Mouse (Mus musculus) leukemia stem cell, adult 10-12 weeks (primary cell): Measurements from ENCODE around the gene Rep15. TPM values are rescaled to one million over a fixed set of nuclear protein-coding genes. Genes with fewer than 3 reads are reported as not detected.

Experiments
- polyA plus RNA-seq: library from polyadenylated mRNA; stranded (reverse); fragments of >175 nt; gene quantifications from 2 replicates; pipeline ENCODE4 v1.2.3, GENCODE M21; 2012; ENCODE audit warnings: low replicate concordance

Rep15 gene
- not detected in 2 replicates for polyA plus RNA-seq

GRCm38 (mm10) chr6:147032303-147032925, at the start of gene Rep15:
Rep15 (plus strand) TSS chr6:147032584.

GRCm38 (mm10) chr6:147042291-147043290, 10.2 kb downstream of the Rep15 start, which contains the start of gene Mrps35:
Mrps35 (plus strand) TSS chr6:147042764.

Other genes with a start within 250 kb of the Rep15 start
- gene Arntl2, start 236.5 kb upstream of the Rep15 start, polyA plus RNA-seq = 0.44 TPM in 1 of 2 replicates, not detected in the other
- gene Smco2, start 182.5 kb upstream of the Rep15 start, polyA plus RNA-seq = not detected in 2 replicates
- gene Ppfibp1, start 144.1 kb upstream of the Rep15 start, polyA plus RNA-seq = 0.91 and 1.7 TPM in 2 replicates
- gene 1700034J05Rik, start 78.2 kb upstream of the Rep15 start, polyA plus RNA-seq = not detected in 2 replicates
- 7.2 TPM in 2 replicates for gene Mrps35, start 10.2 kb downstream of the Rep15 start, polyA plus RNA-seq
- gene Mansc4, start 54.4 kb downstream of the Rep15 start, polyA plus RNA-seq = not detected in 2 replicates
- 4.6 and 6.2 TPM in 2 replicates for gene Klhl42, start 58.8 kb downstream of the Rep15 start, polyA plus RNA-seq
- 0.27 TPM in 1 of 2 replicates, not detected in the other for gene Pthlh, start 231.6 kb downstream of the Rep15 start, polyA plus RNA-seq